Mouse (Mus musculus) left cerebral cortex, postnatal 10 days (tissue): ENCODE data around the gene Gsk3a. TPM values are rescaled to one million over a fixed set of nuclear protein-coding genes. Genes with fewer than 3 reads are reported as not detected.

ENCODE experiments used
- DNase-seq, 2 experiments: peaks; one replicate each; pipeline ENCODE4 v3.0.0; 2021 to 2022; ENCODE audit warnings: low spot score in 2 of 2, mixed read lengths in 1 of 2; ENCODE audit errors: extremely low spot score in 1 of 2
- intact Hi-C: fragments of 180-260 bp; cut with DNase I; formaldehyde crosslinking; loops from one replicate; pipeline ENCODE4 v1.15.1; 2025
- total RNA-seq, 2 experiments: library from RNA; stranded (reverse); gene quantifications; 2 replicates each; pipeline ENCODE4 v1.2.3; 2021

Gsk3a gene
- total RNA-seq, 2 experiments from 2014 or later: 205 TPM

- intact Hi-C loops: no loop called here
- DNase-seq: no peak
Measured at GRCm38 (mm10) chr7:25251822-25252221, 14.2 kb upstream of the Gsk3a start.

DNA sequence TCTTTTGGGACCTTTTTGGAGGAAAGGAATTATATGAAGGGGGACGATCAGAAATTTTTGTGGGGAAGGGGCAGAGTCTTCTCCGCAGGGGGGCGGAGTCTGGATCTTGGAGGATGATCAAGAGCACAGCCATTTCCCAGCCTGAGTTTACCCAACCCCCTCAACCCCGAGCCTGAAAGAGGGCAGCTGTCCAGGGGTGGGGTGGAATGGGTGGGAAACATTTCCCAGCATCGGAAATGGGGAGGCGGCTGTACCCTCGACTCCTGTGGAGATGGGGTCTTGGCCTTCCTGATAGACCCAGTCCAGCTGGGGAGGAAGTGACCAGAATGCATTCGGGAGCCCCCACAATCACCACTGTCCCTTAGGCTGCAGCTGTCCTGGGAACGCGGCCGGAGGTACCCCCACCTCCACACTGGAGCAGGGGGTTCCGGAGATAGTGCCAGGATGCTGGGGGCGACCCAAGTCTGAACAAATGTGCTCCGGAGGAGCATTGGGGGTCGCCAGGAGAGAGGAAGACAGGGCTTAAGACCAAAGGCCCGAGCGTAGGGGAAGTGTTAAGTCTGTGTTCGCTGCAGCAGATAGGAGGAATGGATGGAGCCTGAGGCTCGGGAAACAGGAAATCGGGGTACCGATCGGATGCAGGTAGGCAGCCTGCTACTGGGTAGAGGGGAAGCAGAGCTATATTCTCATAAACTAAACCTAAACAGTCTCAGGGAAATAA, 13.6 kb upstream of the Gsk3a start:
- DNase-seq: peak in 1 of 2 experiments; percentile 90
- intact Hi-C loops: no loop called here

DNA sequence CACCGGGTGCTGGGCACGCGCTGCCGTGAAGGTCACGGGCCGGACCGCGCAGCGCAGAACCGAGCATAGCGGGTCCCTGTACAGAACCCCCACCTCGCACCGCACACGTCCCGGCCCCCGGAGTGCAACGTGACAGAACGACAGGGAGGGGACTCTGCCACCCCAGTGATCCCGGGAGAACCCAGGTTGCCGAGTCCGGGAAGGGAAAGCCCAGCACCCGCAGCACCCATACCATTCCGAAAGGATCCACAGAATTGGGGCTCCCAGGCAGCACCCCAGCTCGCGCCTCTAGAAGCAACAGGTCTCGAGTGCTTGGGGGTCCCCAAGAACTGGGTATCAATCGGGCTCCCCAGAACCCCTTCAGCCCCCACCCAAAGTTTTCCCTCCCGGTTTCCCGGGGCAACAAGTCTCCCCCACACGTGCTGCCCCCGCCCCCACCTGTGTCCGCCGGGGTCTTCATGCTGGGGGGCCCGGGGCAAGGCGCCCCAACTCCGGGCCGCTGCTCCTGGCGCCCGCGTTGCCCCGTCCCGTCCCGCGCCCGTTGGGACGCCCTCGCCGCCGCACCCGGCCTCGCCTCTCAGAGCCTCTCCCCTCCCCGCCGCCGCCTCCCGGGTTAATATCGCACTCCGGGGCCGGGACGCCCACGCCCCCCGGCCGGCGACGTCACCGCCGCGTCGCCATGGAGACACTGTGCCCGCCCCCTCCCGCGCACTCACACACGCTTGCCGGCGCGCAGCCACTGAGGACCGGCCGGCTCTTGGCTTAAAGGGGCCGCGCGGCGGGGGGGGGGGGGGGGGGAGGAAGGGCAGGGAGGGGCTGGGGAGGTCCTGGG, 12.7 kb upstream of the Gsk3a start, which contains the start of gene Erf:
Erf (minus strand) TSS at position 621 of the 832 bp plus-strand sequence.
- intact Hi-C loops: no loop called here
- peak; percentile 92 to 97 for DNase-seq

DNA sequence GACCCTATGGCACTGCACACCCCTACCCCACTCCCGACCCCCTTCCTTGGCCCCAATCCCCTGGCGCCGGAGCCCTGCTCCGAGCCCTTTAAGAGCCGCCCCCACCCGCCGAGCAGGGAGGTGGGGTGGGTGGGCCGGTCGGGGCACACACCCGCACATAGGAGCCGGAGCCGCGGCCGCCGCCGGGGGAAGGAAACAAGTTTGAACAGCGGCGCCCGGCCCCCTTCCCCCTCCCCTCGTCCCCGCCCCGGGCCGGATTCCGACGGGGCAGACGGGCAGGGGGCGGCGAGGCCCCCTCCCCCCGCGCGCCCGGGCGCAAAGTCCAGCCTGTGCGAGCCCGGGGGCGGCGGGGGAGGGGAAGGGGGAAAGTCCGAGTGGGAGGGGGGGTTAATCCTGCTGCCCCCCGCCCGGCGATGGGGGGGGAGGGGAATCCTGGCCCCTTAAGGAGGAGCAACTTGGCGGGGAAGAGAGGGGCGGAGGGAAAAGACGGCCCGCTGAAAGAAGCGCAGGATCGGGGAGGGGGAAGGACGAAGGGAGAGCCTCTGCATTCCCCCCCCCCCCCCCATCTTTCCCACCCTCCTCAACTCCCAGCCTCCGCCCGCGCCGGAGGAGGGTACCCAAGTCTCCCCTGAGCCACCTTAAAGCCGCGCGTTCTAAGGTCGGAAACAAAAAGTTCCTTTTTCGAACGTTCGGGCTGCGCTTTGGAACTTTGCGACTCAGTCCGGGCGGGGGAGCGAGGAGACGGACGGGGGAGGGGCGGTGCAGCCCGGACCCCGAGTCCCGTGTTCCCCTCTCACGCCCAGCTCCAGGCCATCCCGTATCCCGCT, 11.9 kb upstream of the Gsk3a start:
- intact Hi-C loops: no loop called here
- peak in 1 of 2 experiments; percentile 93 for DNase-seq

DNA sequence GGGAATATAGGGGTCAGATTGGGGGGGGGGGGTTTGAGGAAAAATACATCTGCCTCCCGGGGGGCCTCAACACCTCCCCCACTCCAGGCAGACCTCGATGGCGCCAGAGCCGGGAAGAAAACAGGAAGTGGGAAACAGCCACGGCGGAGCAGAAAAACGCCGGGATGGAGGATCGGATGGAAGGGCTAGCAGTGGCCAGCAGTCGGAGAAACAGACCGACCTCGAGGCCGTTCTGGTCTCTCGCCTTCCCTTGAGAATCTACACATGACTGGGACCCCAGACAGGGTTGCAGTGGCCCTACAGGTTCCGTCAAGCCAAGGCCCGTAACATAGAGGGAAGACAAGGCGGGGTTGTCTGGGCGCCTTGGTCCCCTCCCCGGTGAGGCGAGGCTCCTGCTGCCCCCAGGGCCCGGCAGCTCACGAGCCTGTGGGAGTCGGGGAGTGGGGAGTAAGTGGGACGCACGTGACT, 11.2 kb upstream of the Gsk3a start:
- intact Hi-C loops: no loop called here
- DNase-seq: no peak

GRCm38 (mm10) chr7:25248018-25248647, 10.5 kb upstream of the Gsk3a start:
- intact Hi-C loops: no loop called here

DNA sequence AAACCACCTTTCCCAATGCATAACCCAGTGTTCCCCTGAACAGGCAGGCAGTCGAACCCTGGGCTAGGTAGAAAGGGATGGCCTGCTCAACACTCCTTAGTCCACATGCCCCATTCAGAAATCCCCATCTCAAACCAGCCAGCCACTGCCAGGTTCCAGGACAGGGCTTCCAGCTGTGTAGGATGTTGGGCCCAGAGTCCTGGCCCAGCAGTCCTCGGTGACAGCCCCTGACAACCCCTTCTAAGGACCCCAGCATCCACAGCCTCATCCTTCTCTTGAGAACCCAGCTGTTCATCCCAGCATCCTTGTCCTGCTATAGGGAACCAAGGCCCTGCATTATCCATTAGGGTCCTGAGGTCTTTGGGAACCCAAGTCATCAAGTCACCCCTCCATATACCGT, 9.8 kb upstream of the Gsk3a start:
- intact Hi-C loops: loop anchor here (2.0 kb wide), 1 partner anchor 27 kb away; no protein-coding TSS in a partner anchor
- no peak for DNase-seq

More at GRCm38 (mm10) chr7:25248018-25248647, 10.5 kb upstream of the Gsk3a start:
- peak; percentile 76 to 85 for DNase-seq

DNA sequence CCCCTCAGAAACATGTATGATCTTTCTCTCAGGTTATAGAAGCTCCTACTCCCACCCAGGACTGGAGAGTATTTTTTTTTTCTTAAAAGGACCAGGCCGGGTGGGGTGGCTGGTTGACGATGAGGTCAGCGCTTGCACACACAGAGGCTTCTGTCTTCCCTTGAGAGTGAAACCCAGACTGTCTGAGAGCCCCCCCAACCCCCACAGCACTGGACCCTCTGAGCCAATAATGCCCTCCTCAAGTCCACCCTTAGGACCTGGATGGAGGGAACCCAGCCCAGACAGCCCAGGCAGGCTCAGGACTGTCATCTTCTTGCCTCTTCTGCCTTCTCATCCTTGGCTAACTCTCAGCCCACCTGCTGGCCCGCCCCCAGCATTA, 9.1 kb upstream of the Gsk3a start:
- intact Hi-C loops: loop anchor here (2.0 kb wide), 1 partner anchor 28 kb away; no protein-coding TSS in a partner anchor
- peak in 1 of 2 experiments; percentile 66 for DNase-seq

DNA sequence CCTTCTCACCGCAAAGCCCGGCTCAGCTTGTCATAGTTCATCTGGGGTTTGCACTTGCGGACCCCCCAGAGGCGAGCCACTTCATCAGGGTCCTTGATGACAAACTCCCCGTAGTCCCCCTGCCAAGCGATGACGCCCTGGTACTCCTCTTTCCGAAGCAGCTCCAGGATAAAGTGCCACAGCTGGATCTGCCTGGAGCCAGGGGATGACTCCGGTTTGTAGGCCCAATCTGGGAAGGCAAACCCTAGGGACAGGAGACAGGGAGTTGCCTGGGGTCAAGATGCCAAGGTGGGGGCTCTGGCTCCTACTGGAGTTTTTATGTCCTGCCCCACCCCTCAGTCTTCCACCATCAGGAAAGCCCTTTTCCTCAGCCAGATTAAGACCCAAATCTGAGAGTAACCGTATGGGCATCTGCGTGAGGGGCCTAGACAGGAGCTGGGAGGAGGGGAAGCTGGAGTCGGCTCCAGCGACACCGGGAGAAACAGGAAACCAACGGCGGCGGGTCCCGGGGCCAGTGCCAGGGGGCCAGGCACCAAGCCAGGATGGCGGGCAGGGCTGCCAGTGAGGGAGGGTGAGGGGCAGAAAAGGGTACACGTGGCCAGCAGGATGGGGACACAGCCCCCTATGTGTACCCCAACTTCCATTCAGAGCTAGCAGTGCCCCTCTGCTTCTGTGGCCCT, 8.6 kb upstream of the Gsk3a start:
- DNase-seq: peak; percentile 67 to 86
- intact Hi-C loops: loop anchor here (2.0 kb wide), 1 partner anchor 29 kb away; no protein-coding TSS in a partner anchor

GRCm38 (mm10) chr7:25244562-25245369, 7.1 kb upstream of the Gsk3a start:
- intact Hi-C loops: loop anchor here (2.0 to 5.0 kb wide), 2 partner anchors 36 to 73 kb away; partner anchors contain the start of gene Megf8
- DNase-seq: peak in 1 of 2 experiments; percentile 51

GRCm38 (mm10) chr7:25243361-25243760, 5.7 kb upstream of the Gsk3a start:
- intact Hi-C loops: loop anchor here (5.0 kb wide), 1 partner anchor 74 kb away; the partner anchor contains the start of gene Megf8
- no peak for DNase-seq

DNA sequence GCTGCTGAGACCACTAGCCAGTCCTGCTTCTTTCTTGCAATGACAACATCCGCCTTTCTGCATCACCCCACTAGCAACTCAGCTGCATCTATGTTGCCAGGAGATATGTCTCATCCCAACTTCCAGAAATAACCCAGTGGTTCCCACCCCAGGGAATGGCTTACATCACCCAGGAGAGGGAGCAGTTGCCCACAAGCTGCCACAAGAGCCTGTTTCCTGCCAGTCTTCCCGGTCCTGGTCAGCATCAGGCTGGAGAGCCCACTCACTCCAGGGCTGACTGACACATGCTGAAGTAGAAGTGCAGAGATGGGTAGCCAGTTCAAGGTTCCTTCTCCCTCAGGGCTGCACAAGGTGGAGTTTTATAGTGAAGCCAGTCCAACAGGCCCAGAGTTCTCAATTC, 3.4 kb upstream of the Gsk3a start:
- DNase-seq: peak; percentile 84
- intact Hi-C loops: loop anchor here (5.0 kb wide), 1 partner anchor 76 kb away; the partner anchor contains the start of gene Megf8

- DNase-seq: no peak
- intact Hi-C loops: loop anchor here (5.0 kb wide), 1 partner anchor 77 kb away; the partner anchor contains the start of gene Megf8
Measured at GRCm38 (mm10) chr7:25240631-25241030, 3.0 kb upstream of the Gsk3a start.

- DNase-seq: peak; percentile 89 to 91
- intact Hi-C loops: no loop called here
Measured at GRCm38 (mm10) chr7:25238829-25239623, 1.4 kb upstream of the Gsk3a start.

DNA sequence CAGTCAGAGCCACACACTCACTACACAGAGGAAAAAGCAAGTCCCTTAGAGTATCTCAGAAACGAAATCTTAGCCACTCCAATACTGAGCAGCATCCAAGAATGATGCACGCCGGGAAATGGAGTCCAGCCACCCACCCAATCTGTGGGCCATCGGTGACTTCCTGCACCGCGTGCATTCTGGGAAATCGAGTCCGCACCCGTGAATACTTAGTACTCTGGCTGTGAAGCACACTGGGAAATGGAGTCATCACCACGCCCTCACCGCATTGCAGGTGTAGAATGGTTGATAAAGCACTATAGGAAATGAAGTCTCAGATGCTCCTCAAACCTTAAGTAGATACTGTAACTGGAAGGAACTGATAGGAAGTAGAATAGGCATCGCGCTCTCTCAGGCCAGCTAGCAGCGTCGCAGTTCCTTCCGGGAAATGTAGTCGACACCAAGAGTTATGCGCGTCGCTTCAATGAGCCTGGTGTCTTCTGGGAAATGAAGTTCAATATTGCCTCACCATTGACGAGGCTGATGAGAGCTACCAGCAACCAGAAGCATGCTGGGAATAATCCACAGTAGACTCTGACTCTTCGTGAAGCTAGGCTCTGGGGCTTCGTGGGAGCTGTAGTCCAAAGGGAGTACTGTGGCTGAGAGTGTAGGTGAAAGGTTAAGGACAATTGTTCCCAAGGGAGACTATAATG, 510 bp upstream of the Gsk3a start:
- intact Hi-C loops: no loop called here
- peak; percentile 94 for DNase-seq
